Mouse (Mus musculus): ENCODE data around the gene Zfp872. TPM values are rescaled to one million over a fixed set of nuclear protein-coding genes. Genes with fewer than 3 reads are reported as not detected.
"Not testable (repeated sequence)": the region's sequence is repeated elsewhere in the genome, so short reads cannot be mapped to it uniquely, and the experiment has no call there.

Gene Zfp872
- polyA plus RNA-seq (2016; fragmentation: Nextera tagmentation; extraction: Ambion mirVana), result 0.11 TPM in 1 of 2 replicates, not detected in the other

DNA sequence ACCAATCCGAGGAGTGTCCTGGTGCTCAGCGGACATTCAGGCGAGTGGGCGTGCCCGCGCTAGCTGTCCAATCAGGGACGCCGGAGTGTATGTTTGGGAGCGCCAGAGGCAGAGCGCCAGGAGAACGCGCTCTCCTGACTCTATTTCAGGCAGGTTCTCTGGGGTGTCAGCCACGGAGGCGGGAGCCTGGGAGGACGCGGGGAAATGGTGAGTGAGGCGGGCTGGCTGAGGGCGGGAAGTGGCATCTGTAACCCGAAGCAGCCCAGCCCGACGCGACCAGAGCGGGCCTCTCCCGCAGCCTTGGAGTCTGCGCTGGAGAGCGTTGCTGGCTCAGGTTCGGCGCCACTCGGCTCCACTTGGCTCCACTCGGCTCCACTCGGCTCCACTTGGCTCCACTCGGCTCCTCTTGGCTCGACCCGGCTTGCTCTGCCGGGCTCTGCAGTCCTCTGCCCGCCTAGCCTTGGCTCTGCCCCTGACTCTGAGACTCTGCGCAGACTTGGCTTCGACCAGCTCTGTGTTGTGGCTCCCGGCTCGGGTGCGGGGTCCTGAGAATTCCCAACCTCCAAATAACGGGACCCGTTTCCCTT is at the start of gene Zfp872:
Gene Zfp872 (plus strand): TSS at position 66 of the 587 bp plus-strand sequence.
- WGBS, result 12% methylated on average over 43 of the region's 43 CpGs
- H3K4me1 ChIP-seq (replicated peaks), result peaks cover 6% of the 10 kb centered on the region

DNA sequence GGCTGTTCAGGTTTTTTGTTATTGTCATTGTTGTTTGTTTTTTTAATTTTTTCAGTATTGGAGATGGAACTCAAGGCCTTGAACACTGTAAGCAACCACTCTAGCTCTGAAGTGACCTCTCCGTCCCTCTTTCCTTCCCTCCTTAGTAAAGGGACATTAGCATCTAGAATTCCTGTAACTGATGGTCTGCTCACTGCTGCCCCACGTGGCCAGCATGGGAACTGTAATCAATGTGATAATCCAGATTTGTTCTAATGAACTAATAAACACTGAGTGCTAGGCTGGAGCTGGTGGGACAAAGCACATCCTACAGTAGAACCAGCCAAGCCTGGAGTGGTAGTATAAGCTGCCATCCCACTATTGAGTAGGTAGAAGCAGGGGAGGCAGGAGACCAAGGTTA is 49.4 kb upstream of the Zfp872 start:
- peak; percentile 46 for DNase-seq (ENCODE audit: low spot score)
- H3K27me3 ChIP-seq (ENCODE audit: insufficient read depth, poor library complexity, severe bottlenecking), result peaks cover 31% of the 10 kb centered on the region
- H3K27ac ChIP-seq, result no peak overlapping the region
- WGBS, result 35% methylated on average over 2 of the region's 2 CpGs
- H3K4me3 ChIP-seq, result no peak overlapping the region
- H3K4me1 ChIP-seq (replicated peaks), result peaks cover 14% of the 10 kb centered on the region
- H3K36me3 ChIP-seq, result no peaks in the 10 kb centered on the region
- H3K9me3 ChIP-seq, result no peaks in the 10 kb centered on the region

More for the DNA sequence above, at the start of gene Zfp872:
- H3K27ac ChIP-seq, result peak within 1 kb of the TSS; percentile 67
- H3K36me3 ChIP-seq, result no peaks in the 10 kb centered on the region
- peak within 1 kb of the TSS; percentile 55 for H3K4me3 ChIP-seq
- peaks cover 17% of the 10 kb centered on the region for H3K27me3 ChIP-seq (ENCODE audit: insufficient read depth, poor library complexity, severe bottlenecking)
- DNase-seq (ENCODE audit: low spot score), result peak; percentile 67
- peaks cover 30% of the 10 kb centered on the region for H3K9me3 ChIP-seq

DNA sequence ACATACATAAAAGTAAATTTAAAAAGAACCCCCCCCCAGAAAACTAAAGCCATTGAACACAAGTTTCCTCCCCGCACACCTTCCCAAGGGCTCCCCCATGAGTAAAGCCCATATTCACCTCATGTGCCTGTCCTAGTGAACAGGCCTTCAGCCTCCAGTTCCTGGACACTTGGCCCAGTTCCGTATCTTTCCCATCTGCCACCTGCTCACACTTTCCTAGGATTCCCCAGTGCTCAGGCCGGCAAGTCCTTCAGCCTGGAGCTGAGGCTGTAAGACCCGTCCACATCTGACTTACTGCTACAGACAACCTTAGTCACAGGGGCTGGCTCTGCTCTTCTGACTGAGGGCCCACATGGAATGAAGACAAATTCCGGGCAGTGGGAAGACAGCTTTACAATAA is 48.1 kb upstream of the Zfp872 start:
- DNase-seq (ENCODE audit: low spot score), result no peak
- WGBS, result 92% methylated on average over 5 of the region's 5 CpGs
- H3K27ac ChIP-seq, result no peak overlapping the region

DNA sequence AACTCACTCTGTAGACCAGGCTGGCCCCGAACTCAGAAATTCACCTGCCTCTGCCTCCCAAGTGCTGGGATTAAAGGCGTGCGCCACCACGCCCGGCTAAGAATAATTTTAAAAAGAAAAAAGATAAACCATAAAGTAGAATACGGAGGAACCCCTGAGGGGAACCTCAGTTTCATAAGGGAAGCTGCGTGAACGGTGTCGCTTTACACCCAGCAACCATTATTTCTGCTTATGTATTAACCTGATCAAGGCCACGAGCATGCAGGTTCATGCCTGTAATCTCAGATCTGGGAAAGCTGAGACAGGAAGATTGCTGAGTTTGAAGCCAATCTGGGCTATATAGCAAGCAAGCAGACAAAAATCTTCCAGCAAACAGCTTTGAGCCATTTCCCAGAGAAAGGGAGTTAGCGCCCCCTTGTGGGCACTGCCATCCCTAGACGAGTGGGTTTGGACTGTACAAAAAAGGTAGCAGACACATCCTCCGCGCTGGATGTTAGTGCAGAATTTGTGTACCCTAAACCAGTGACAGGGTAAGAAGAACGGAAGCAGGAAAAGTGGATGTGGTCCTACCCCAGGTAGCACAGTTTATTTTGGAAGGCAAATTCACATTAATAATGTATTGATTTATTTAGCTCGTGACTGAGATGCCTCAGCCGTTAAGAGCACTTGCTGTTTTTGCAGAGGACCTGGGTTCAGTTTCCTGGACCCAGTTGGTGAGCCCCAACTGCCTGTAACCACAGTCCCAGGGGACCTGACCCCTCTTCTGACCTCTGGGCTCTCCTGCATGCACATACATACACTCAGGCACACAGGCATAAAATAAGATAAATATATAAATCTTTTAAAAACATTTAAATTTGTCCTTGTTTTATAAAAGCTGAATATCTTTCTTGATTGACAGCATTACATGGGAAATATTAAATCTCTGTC is 44.5 kb upstream of the Zfp872 start:
- H3K4me3 ChIP-seq, result no peak overlapping the region
- DNase-seq (ENCODE audit: low spot score), result peak; percentile 86
- no peaks in the 10 kb centered on the region for H3K36me3 ChIP-seq
- no peak overlapping the region for H3K27ac ChIP-seq
- 58% methylated on average over 17 of the region's 17 CpGs for WGBS
- no peaks in the 10 kb centered on the region for H3K27me3 ChIP-seq (ENCODE audit: insufficient read depth, poor library complexity, severe bottlenecking)
- H3K4me1 ChIP-seq (replicated peaks), result no peaks in the 10 kb centered on the region
- peaks cover 11% of the 10 kb centered on the region; the same call in 1 of the 2 replicates for H3K9me3 ChIP-seq

More for the DNA sequence above, 48.1 kb upstream of the Zfp872 start:
- no peaks in the 10 kb centered on the region for H3K36me3 ChIP-seq
- H3K4me1 ChIP-seq (replicated peaks), result peaks cover 14% of the 10 kb centered on the region
- no peak overlapping the region for H3K4me3 ChIP-seq
- peaks cover 30% of the 10 kb centered on the region for H3K27me3 ChIP-seq (ENCODE audit: insufficient read depth, poor library complexity, severe bottlenecking)
- no peaks in the 10 kb centered on the region for H3K9me3 ChIP-seq

DNA sequence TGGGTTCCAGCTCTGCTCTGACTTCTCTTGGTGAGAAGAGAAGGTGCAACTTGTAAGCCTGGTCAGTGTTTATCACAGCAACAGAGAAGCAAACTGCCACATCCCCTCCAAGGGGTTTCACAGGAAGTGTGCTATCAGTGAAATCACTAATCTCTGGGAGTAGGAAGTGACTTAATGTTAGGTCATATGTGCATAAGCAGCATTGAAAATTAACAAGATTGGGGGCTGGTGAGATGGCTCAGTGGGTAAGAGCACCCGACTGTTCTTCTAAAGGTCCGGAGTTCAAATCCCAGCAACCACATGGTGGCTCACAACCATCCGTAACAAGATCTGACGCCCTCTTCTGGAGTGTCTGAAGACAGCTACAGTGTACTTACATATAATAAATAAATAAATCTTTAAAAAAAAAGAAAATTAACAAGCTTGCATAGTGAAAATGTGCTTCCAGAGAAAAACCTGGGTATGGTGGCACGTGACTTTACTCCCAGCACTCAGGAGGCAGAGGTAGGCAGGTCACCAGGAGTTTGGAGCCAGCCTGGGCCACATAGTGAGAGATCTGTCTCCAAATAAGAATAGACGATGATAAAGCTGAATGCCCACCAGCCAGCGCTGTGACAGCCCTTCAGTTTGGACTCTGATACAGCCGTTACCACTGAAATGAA is 43.5 kb upstream of the Zfp872 start:
- no peak overlapping the region for H3K27ac ChIP-seq
- H3K36me3 ChIP-seq, result no peaks in the 10 kb centered on the region
- peaks cover 13% of the 10 kb centered on the region; the same call in 1 of the 2 replicates for H3K9me3 ChIP-seq
- H3K27me3 ChIP-seq (ENCODE audit: insufficient read depth, poor library complexity, severe bottlenecking), result no peaks in the 10 kb centered on the region
- 89% methylated on average over 8 of the region's 8 CpGs for WGBS
- no peak overlapping the region for H3K4me3 ChIP-seq
- H3K4me1 ChIP-seq (replicated peaks), result no peaks in the 10 kb centered on the region
- DNase-seq (ENCODE audit: low spot score), result no peak

DNA sequence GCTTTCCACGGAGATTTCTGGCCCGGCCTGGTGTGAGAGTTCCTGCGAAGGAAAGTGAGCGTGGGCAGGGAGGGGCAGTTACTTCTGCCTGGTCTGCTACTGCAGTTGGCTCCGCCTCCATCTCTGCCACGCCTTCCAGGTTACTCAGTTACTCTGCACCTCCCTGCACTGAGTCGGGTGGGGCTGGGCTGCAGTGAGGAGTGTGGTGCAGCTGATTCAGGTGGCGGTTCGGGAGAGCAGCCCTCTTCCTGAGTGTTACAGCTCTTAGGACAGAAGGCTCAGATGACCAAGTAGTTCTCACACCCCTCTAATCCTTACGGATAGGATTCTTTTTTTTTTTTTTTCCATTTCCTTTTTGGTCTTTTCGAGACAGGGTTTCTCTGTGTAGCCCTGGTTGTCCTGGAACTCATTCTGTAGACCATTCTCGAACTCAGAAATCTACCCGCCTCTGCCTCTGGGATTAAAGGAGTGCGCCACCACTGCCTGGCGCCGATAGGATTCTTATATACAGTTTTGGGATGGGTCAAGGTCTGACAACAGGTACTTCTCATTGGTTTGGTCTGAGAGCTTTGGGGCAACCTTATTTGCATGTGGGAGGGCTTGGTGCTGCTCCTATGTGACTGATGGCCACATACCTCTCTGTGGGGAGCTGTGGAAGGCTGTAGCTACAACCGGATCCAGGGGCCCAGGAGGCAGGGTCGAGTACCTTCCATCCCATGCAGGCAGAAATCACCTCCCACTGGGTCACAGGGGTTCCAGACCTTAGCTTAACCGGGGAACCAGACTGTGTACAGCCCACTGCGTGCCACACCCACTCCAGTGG is 38.3 kb upstream of the Zfp872 start:
- WGBS, result 75% methylated on average over 20 of the region's 20 CpGs
- H3K27ac ChIP-seq, result no peak overlapping the region
- no peaks in the 10 kb centered on the region for H3K27me3 ChIP-seq (ENCODE audit: insufficient read depth, poor library complexity, severe bottlenecking)
- H3K4me1 ChIP-seq (replicated peaks), result no peaks in the 10 kb centered on the region
- no peaks in the 10 kb centered on the region for H3K36me3 ChIP-seq
- H3K4me3 ChIP-seq, result no peak overlapping the region
- DNase-seq (ENCODE audit: low spot score), result no peak
- peaks cover 18% of the 10 kb centered on the region; the same call in 1 of the 2 replicates for H3K9me3 ChIP-seq

DNA sequence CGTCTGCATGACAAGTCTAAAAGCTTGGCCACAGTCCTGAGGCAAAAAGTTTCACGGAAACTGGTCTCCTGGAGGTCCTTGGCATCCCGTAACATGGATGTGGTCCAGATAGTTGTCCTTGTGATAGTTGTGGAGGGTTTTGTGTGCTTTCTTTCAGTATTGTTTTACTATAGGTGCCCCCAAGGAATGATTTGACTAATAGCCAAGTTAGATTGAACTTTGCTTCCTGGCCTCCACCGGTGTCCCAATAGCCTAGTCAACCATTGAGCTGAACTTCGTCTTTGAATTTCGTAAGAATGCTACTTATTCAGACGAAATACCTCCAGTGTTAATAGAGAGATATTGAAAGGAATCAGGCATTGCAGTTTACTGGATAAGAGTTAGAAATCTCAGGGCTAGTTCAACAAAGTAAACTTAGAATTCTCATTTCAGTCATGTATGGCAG is 37.6 kb upstream of the Zfp872 start:
- peaks cover 18% of the 10 kb centered on the region; the same call in 1 of the 2 replicates for H3K9me3 ChIP-seq
- not testable (repeated sequence) for H3K27ac ChIP-seq; DNase-seq (ENCODE audit: low spot score); H3K4me1 ChIP-seq (replicated peaks); H3K4me3 ChIP-seq; H3K27me3 ChIP-seq (ENCODE audit: insufficient read depth, poor library complexity, severe bottlenecking); H3K36me3 ChIP-seq
- 88% methylated on average over 7 of the region's 7 CpGs for WGBS

DNA sequence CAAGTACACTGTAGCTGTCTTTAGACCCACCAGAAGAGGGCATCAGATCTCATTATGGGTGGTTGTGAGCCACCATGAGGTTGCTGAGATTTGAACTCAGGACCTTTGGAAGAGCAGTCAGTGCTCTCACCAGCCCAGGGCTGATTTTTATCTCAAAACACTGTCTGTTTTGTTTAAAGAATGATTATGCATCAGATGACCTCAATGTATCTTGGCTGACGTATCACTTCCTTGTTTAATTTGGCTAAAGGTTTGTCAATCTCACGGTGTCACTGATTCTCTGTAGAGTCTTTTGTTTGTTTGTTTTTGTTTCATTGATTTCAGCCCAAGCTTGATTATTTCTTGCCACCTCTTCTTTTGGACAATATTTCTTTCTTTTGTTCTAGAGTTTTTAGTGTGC is 36.9 kb upstream of the Zfp872 start:
- Histone ChIP-seq H3K27ac (no peak overlapping the region), H3K36me3 (no peaks in the 10 kb centered on the region), H3K27me3 (ENCODE audit: insufficient read depth, poor library complexity, severe bottlenecking) (no peaks in the 10 kb centered on the region), H3K9me3 (peaks cover 18% of the 10 kb centered on the region; the same call in 1 of the 2 replicates), H3K4me3 (no peak overlapping the region), H3K4me1 (replicated peaks) (peaks cover 4% of the 10 kb centered on the region)
- no peak for DNase-seq (ENCODE audit: low spot score)
- WGBS, result 93% methylated on average over 2 of the region's 2 CpGs

DNA sequence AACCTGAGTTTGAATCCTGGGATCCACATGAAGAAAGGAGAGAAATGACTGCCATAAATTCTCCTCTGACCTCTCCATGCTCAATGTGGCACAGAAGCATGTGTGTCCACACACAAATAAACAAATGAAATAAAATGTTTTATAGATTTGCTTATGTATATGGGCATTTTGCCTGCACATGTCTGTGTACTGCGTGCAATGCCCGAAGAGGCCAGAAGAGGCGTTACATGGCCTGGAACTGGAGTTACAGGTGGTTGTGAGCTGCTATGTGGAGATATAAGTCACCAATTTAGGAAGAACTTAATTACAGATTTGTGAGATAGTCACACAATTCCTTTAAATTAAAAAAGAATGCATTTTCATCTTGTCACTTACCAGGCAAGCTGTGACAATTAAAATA is 34.1 kb upstream of the Zfp872 start:
- Histone ChIP-seq H3K36me3 (peaks cover 10% of the 10 kb centered on the region), H3K4me3 (no peak overlapping the region), H3K9me3 (peaks cover 8% of the 10 kb centered on the region; the same call in 1 of the 2 replicates), H3K27me3 (ENCODE audit: insufficient read depth, poor library complexity, severe bottlenecking) (peaks cover 12% of the 10 kb centered on the region), H3K4me1 (replicated peaks) (peaks cover 21% of the 10 kb centered on the region), H3K27ac (no peak overlapping the region)
- no peak for DNase-seq (ENCODE audit: low spot score)
- 92% methylated on average over 3 of the region's 3 CpGs for WGBS

DNA sequence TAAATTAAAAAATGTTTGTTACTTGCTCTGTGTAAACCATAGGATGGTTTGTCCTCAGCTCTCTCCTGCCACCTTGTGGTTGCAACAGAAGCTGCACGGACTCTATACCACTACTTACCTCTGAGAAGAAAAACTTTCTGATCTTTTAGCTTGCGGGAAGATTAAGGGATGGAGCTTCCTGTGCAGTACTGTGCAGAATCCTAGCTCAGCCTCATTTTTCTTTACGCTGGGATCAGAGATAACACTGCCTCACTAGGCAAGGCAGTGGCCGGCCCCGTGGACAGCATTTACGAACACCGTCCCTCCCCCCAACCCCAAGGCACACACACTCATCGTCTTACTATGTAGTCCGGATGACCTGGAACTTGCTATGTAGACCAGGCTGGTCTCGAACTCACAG is 32.3 kb upstream of the Zfp872 start:
- H3K9me3 ChIP-seq, result no peaks in the 10 kb centered on the region
- peak; percentile 53 for DNase-seq (ENCODE audit: low spot score)
- peaks cover 21% of the 10 kb centered on the region for H3K4me1 ChIP-seq (replicated peaks)
- peaks cover 12% of the 10 kb centered on the region for H3K36me3 ChIP-seq
- H3K4me3 ChIP-seq, result peak overlapping the region; percentile 27; the same call in 1 of the 2 replicates
- peaks cover 12% of the 10 kb centered on the region for H3K27me3 ChIP-seq (ENCODE audit: insufficient read depth, poor library complexity, severe bottlenecking)
- whole genome bisulfite sequencing, result 31% methylated on average over 10 of the region's 10 CpGs
- H3K27ac ChIP-seq, result no peak overlapping the region

DNA sequence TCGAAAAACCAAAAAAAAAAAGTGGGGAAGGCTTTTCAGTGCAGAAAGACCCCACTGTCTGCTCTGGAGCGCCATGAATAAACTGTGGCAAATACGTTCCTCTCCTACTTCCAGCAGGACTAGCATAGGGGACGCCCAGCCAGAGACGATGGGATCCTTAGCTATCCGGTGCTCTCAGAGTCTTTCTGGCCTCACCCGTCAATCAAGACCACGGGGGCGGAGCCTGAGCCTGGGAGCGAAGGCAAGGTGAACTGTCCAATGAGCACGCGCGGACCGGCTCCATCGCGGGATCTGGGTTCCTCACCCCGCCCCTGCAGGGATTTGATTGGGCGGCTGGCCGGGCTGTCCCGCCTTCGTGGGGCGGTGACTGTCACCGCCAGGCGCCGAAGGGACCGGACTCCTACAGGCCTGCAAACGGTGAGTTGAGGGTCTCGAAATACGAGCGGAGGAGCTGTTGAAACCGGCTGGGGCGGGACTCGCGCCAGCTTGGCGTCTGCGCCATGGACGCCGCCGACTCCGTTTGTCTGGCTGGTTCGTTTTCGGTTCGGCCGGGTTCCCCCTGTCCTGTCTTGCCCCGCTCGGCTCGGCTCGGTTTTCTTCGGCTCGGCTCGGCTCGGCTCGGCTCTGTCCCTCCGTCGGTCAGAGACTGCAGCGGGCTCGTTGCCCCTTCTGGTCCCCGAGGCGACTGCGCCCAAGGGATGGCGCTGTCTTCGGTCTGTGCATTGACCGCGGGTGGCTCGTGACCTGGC is 31.2 kb upstream of the Zfp872 start, which contains the start of gene Pigyl:
Gene Pigyl (plus strand): TSS at position 350 of the 749 bp plus-strand sequence.
- Histone ChIP-seq H3K27me3 (ENCODE audit: insufficient read depth, poor library complexity, severe bottlenecking) (peaks cover 12% of the 10 kb centered on the region), H3K9me3 (no peaks in the 10 kb centered on the region), H3K4me3 (peak within 1 kb of the TSS; percentile 77), H3K4me1 (replicated peaks) (peaks cover 21% of the 10 kb centered on the region), H3K27ac (peak within 1 kb of the TSS; percentile 93), H3K36me3 (peaks cover 12% of the 10 kb centered on the region)
- WGBS, result under 1% methylated on average over 65 of the region's 65 CpGs
- peak; percentile 99 for DNase-seq (ENCODE audit: low spot score)
